Mouse (Mus musculus) heart, postnatal 0 days (tissue): ENCODE measurements around the gene Arhgdia. TPM values are rescaled to one million over a fixed set of nuclear protein-coding genes. Genes with fewer than 3 reads are reported as not detected.
A peak's percentile ranks its signal among the peaks of the same experiment; 100 is the strongest.
"Not testable (repeated sequence)": the region's sequence is repeated elsewhere in the genome, so short reads cannot be mapped to it uniquely, and the experiment has no call there.

ENCODE experiments used
- ATAC-seq: fragments of 200-750 bp; cut with Nextera tagmentation; 2 replicates; pipeline ENCODE4 v1.8.0; 2017; ENCODE audit warnings: low read depth, moderate number of reproducible peaks, moderate library complexity; ENCODE audit not compliant: insufficient read depth
- DNase-seq: peaks from one replicate; pipeline ENCODE4 v3.0.0-alpha.2; 2016; ENCODE audit warnings: low spot score
- H3K27ac ChIP-seq: fragments of 300-500 bp; sonication (generic); 2 replicates; pipeline ENCODE4 v1.5.1; 2014; ENCODE audit warnings: low read depth, mild to moderate bottlenecking
- H3K27me3 ChIP-seq: fragments of 300-500 bp; sonication (generic); 2 replicates; pipeline ENCODE4 v1.6.1; 2014; ENCODE audit warnings: low read length, mixed read lengths; ENCODE audit not compliant: control insufficient read depth, insufficient read depth
- H3K36me3 ChIP-seq: fragments of 300-500 bp; sonication (generic); replicated peaks from 2 replicates; pipeline ENCODE4 v1.6.1; 2014; ENCODE audit warnings: low read length, mixed read lengths; ENCODE audit not compliant: control insufficient read depth, insufficient read depth
- H3K4me1 ChIP-seq: fragments of 300-500 bp; sonication (generic); 2 replicates; pipeline ENCODE4 v1.6.1; 2014; ENCODE audit warnings: antibody characterized with exemption; ENCODE audit not compliant: control insufficient read depth, insufficient read depth
- H3K4me2 ChIP-seq: fragments of 300-500 bp; sonication (generic); 2 replicates; pipeline ENCODE4 v1.6.1; 2014; ENCODE audit warnings: low read depth, mild to moderate bottlenecking, low read length, moderate library complexity
- H3K4me3 ChIP-seq: fragments of 300-500 bp; sonication (generic); 2 replicates; pipeline ENCODE4 v1.5.1; 2014; ENCODE audit warnings: low read depth, low read length
- H3K9ac ChIP-seq: fragments of 300-500 bp; sonication (generic); replicated peaks from 2 replicates; pipeline ENCODE4 v1.6.1; 2014; ENCODE audit warnings: low read depth, low read length, mixed read lengths
- H3K9me3 ChIP-seq: fragments of 300-500 bp; sonication (generic); replicated peaks from 2 replicates; pipeline ENCODE4 v1.6.1; 2016; ENCODE audit warnings: low read length; ENCODE audit not compliant: control insufficient read depth
- CTCF ChIP-seq: IDR thresholded peaks from 2 replicates; pipeline ENCODE4 v1.5.1; 2016; ENCODE audit warnings: antibody characterized with exemption, control low read depth, low read depth
- EP300 ChIP-seq: IDR thresholded peaks from 2 replicates; pipeline ENCODE4 v1.6.1; 2016; ENCODE audit warnings: antibody characterized with exemption, low read depth
- WGBS: fragments of 180-500 bp; shearing (Covaris S2); extraction: QIAGEN DNeasy Blood & Tissue Kit; methylation state at CpG from one replicate; pipeline ENCODE4 v1.1.7; 2014; 5-methylcytosine and 5-hydroxymethylcytosine counted together
- polyA plus RNA-seq: library from polyadenylated mRNA; unstranded; fragments of >200 nt; fragmentation: Nextera tagmentation; extraction: Ambion mirVana; gene quantifications from 2 replicates; pipeline ENCODE4 v1.2.1, GENCODE M21; 2015
- total RNA-seq: library from RNA; depleted of rRNA; stranded (reverse); fragments of >200 nt; gene quantifications from 2 replicates; pipeline ENCODE4 v1.2.3, GENCODE M21; 2014; ENCODE audit warnings: low replicate concordance

The Arhgdia gene
- total and polyA plus RNA-seq, 2 experiments from 2014 or later: 231 to 245 TPM

DNA sequence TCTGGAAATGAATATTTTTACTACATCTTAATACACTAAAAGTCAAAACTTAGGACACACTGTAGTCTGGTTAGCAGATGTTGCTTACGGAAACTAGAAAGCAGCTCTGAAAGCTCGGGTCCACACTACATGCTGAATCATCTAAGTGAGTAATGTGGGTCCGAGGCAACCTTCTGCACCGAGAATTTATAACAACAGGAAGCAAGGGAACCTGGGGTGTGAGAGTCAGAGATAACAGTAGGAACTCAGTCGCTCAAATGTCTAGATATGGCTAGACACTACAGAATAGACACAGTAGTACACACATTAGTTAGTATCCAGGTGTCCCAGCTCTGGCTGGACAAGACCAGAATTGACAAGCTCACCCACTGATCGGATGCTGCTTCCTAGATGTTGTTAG is 7.1 kb upstream of the Arhgdia start:
- DNase-seq: no peak
- Histone ChIP-seq H3K4me1 (no peaks in the 10 kb centered on the region), H3K9ac (no peak overlapping the region), H3K27ac (no peak overlapping the region), H3K9me3 (no peaks in the 10 kb centered on the region), H3K4me3 (no peak overlapping the region), H3K27me3 (no peaks in the 10 kb centered on the region), H3K36me3 (peaks cover 88% of the 10 kb centered on the region), H3K4me2 (no peak overlapping the region)
- no peak for ATAC-seq
- TF ChIP-seq CTCF (no peak), EP300 (no peak)
- 78% methylated on average over 6 of the region's 6 CpGs for WGBS

DNA sequence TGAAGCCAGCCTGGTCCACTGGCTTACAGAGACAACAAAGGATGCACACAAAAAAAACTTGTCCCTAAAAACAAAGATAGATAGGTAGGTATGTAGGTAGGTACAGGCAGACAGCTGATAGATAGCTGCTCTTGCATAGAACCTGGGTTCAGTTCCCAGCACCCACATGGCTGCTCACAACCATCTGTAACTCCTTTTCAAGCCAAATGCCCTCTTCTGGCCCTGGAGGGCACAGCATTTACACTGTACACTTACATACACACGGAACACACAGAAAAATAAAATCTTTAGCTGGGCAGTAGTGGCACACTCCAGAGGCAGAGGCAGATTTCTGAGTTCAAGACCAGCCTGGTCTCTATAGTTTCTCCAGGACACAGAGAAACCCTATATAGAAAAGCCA is 2.5 kb upstream of the Arhgdia start:
- no peaks in the 10 kb centered on the region for H3K27me3 ChIP-seq
- TF ChIP-seq EP300 (no peak), CTCF (no peak)
- DNase-seq: no peak
- no peak overlapping the region for H3K27ac ChIP-seq
- H3K9ac ChIP-seq: no peak overlapping the region
- H3K4me2 ChIP-seq: no peak overlapping the region
- H3K4me3 ChIP-seq: no peak overlapping the region
- 90% methylated on average over 1 of the region's 1 CpGs for WGBS
- no peak for ATAC-seq
- H3K9me3 ChIP-seq: no peaks in the 10 kb centered on the region
- H3K4me1 ChIP-seq: peaks cover 22% of the 10 kb centered on the region
- peaks cover 51% of the 10 kb centered on the region for H3K36me3 ChIP-seq

DNA sequence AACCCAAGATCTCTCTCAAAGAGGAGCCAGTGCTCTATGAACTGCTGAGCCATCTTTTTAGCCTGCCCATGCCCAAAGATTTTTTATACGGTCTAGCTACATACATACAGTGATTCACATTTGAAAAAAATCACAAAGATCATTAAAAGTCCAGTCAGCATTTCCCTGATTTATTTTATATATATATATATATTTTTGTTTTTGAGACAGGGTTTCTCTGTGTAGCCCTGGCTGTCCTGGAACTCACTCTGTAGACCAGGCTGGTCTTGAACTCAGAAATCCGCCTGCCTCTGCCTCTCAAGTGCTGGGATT is 1.5 kb upstream of the Arhgdia start:
- ATAC-seq: not testable (repeated sequence)

DNA sequence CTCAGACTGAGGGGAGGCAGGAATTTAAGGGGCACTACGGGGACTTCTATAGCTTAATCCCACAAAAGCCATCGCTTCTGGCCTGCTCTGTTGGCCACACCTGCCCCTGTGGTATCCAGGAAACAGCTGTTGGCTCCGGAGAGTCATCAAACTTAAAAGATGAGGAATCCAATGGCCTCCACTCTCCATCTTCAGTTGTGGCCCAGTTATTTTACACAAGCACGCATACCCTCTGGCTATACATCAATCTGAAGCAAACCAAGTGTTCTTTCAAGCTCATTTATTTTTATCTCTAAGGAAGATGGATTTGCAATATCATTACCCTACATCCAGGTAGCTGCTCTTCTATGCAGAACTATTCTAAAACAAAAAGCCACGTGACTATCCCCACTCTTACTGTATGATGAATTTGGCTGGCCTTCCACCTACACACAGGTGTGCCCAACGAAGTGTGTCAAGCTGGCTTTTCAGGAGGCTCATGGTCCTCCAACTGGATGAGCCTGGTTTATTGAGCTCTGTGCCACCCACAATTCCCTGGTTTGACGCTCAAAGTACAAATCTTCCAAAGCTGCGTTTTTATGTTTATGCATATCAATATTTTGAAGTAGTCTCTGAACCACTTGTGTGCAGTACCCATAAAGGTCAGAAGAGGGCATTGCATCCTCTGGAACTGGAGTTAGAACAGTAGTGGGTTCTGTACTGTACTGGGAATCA is 1.0 kb upstream of the Arhgdia start:
- TF ChIP-seq CTCF (peak; percentile 42), EP300 (no peak)
- Histone ChIP-seq H3K36me3 (peaks cover 51% of the 10 kb centered on the region), H3K9me3 (no peaks in the 10 kb centered on the region), H3K27ac (peak overlapping the region; percentile 91), H3K4me1 (peaks cover 22% of the 10 kb centered on the region), H3K9ac (0 out of 2 replicates have a peak overlapping the region, but pooled peaks have one; percentile 88), H3K27me3 (no peaks in the 10 kb centered on the region), H3K4me3 (peak overlapping the region; percentile 69), H3K4me2 (peak overlapping the region; percentile 90)
- DNase-seq (no peak), ATAC-seq (no peak)
- WGBS: 80% methylated on average over 8 of the region's 8 CpGs

More for the DNA sequence above, 1.5 kb upstream of the Arhgdia start:
- H3K4me2 ChIP-seq, H3K9ac ChIP-seq, DNase-seq, H3K27ac ChIP-seq, H3K27me3 ChIP-seq, H3K4me3 ChIP-seq, H3K9me3 ChIP-seq: not testable (repeated sequence)
- Histone ChIP-seq H3K4me1 (peaks cover 22% of the 10 kb centered on the region), H3K36me3 (peaks cover 51% of the 10 kb centered on the region)
- WGBS: 93% methylated on average over 2 of the region's 2 CpGs

DNA sequence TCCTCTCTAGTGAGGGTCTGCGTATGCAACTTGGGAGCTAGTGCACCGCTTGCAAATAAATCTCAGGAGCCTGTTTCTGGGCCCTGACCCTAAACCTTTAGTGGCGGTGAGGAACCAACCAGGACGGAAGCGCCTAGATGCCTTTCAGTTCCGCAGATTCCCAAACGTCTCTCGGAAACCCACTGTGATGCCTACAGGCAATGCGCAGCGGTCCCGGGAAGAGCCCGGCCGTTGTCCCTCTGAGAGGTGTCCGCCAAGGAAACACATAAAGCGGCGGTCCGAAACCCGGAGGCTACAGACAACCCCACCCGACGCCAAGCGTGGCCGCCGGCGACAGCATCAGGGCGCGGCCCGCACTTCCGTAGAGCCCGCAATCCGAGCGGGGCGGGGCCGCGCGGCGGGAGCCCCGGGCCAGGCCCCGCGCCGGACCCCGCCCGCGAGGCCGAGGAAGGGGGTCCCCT is 523 bp downstream of the Arhgdia start:
- DNase-seq: no peak
- TF ChIP-seq CTCF (no peak), EP300 (no peak)
- peak overlapping the region; percentile 69 for H3K4me3 ChIP-seq
- H3K4me1 ChIP-seq: peaks cover 22% of the 10 kb centered on the region
- peak overlapping the region; percentile 90 for H3K4me2 ChIP-seq
- no peaks in the 10 kb centered on the region for H3K9me3 ChIP-seq
- under 1% methylated on average over 27 of the region's 44 CpGs for WGBS
- H3K27me3 ChIP-seq: no peaks in the 10 kb centered on the region
- peak; percentile 61 for ATAC-seq
- H3K27ac ChIP-seq: peak overlapping the region; percentile 91
- peak overlapping the region; percentile 88 for H3K9ac ChIP-seq
- peaks cover 41% of the 10 kb centered on the region for H3K36me3 ChIP-seq

DNA sequence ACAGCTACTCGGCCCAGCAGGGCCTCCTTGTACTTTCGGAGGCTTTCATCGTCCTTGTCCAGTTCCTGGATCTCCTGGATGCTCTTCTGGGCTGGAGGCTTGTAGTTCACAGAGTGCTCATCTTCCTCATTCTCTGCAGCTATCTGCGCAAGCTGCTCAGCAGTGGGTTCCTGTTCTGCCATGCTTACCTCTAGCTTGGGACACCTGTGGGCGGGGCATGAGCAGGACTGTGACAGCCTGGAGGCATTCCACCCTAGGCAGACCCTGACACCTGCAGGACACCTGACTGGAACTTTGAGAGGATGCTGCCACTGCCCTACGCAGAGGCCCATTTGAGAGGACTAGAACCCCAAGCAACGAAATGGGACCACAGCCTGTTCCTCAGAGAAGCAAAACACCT is 1.2 kb downstream of the Arhgdia start:
- peak overlapping the region; percentile 88 for H3K9ac ChIP-seq
- H3K4me1 ChIP-seq: peaks cover 22% of the 10 kb centered on the region
- no peaks in the 10 kb centered on the region for H3K27me3 ChIP-seq
- H3K4me2 ChIP-seq: peak overlapping the region; percentile 90
- ATAC-seq: no peak
- peak overlapping the region; percentile 91 for H3K27ac ChIP-seq
- TF ChIP-seq EP300 (no peak), CTCF (no peak)
- peaks cover 34% of the 10 kb centered on the region for H3K36me3 ChIP-seq
- DNase-seq: no peak
- 41% methylated on average over 7 of the region's 7 CpGs for WGBS
- peak overlapping the region; percentile 69 for H3K4me3 ChIP-seq
- H3K9me3 ChIP-seq: no peaks in the 10 kb centered on the region
